Comparison of ENCODE assay signal across 20 mouse cellular contexts in genomic region chr11:33394093-33394492, GRCm38 (mm10).
"Had no signal": no experiment of that assay in that cellular context is flagged by ENCODE, and none has a peak within 500 bp of the region (broad histone marks: within the 10 kb centered on the region; RNA-seq: fewer than 3 reads in every experiment).

No protein-coding gene starts in this region.

- H3K4me3 ChIP-seq: limb, embryonic 10.5 days; limb, embryonic 13.5 days; liver, embryonic 12.5 days; liver, embryonic 15.5 days; lung, embryonic 15.5 days; megakaryocyte, embryonic 14.5 days; neural tube, embryonic 12.5 days; neural tube, embryonic 15.5 days had no signal

- H3K27ac ChIP-seq: limb, embryonic 10.5 days; limb, embryonic 13.5 days; liver, embryonic 12.5 days; liver, embryonic 15.5 days; lung, embryonic 15.5 days; neural tube, embryonic 12.5 days; neural tube, embryonic 15.5 days had no signal

- H3K9me3 ChIP-seq: limb, embryonic 10.5 days; limb, embryonic 13.5 days; liver, embryonic 12.5 days; liver, embryonic 15.5 days; lung, embryonic 15.5 days; megakaryocyte, embryonic 14.5 days; neural tube, embryonic 12.5 days; neural tube, embryonic 15.5 days had no signal

- H3K4me1 ChIP-seq: limb, embryonic 10.5 days; limb, embryonic 13.5 days; liver, embryonic 12.5 days; liver, embryonic 15.5 days; lung, embryonic 15.5 days; megakaryocyte, embryonic 14.5 days; neural tube, embryonic 12.5 days had no signal

- H3K9ac ChIP-seq: limb, embryonic 13.5 days; liver, embryonic 12.5 days; liver, embryonic 15.5 days; lung, embryonic 15.5 days; neural tube, embryonic 12.5 days; neural tube, embryonic 15.5 days had no signal

- H3K27me3 ChIP-seq: limb, embryonic 13.5 days; liver, embryonic 12.5 days; liver, embryonic 15.5 days; lung, embryonic 15.5 days; megakaryocyte, embryonic 14.5 days; neural tube, embryonic 12.5 days; neural tube, embryonic 15.5 days had no signal

- DNase-seq: kidney, adult 9 months; kidney, postnatal 14 days; kidney, postnatal 4 days; liver; lung, adult 18-20 months; lung, postnatal 10 days; lung, postnatal 36 days; midbrain, embryonic 14.5 days; thymus, adult 18-20 months; thymus, postnatal 14 days; thymus, postnatal 4 days had no signal

- H3K36me3 ChIP-seq: limb, embryonic 10.5 days; limb, embryonic 13.5 days; liver, embryonic 12.5 days; liver, embryonic 15.5 days; lung, embryonic 15.5 days; neural tube, embryonic 12.5 days; neural tube, embryonic 15.5 days had no signal

- H3K4me2 ChIP-seq: limb, embryonic 13.5 days; liver, embryonic 12.5 days; liver, embryonic 15.5 days; lung, embryonic 15.5 days; midbrain, embryonic 11.5 days; neural tube, embryonic 12.5 days; neural tube, embryonic 15.5 days had no signal

- ATAC-seq: liver, embryonic 12.5 days had no signal
